Mouse (Mus musculus): ENCODE data around the gene Prrc2a.

GRCm38 (mm10) chr17:35189186-35189585 lies 24.5 kb upstream of the Prrc2a start:
- TF ChIP-seq TCF12 (IDR thresholded peaks at IDR 0.05; ENCODE audit: low read depth, low read length) (peak; percentile 62), CTCF (IDR thresholded peaks at IDR 0.05 in 2 of 3, conservative IDR thresholded peaks at IDR 0.05 in 1 of 3; ENCODE audit: control insufficient read depth in 1 of 3, insufficient read depth in 1 of 3, low read depth in 2 of 3, low read length in 3 of 3, poor library complexity in 1 of 3, severe bottlenecking in 1 of 3) (no peak), ZMIZ1 (IDR thresholded peaks at IDR 0.05; ENCODE audit: low read depth, low read length) (no peak), KAT2A (conservative IDR thresholded peaks at IDR 0.05; ENCODE audit: low read depth, low read length) (no peak), TAL1 (IDR thresholded peaks at IDR 0.05; ENCODE audit: low read length) (peak; percentile 63), ZC3H11A (IDR thresholded peaks at IDR 0.05; ENCODE audit: low read depth, low read length) (no peak), POLR2A (IDR thresholded peaks at IDR 0.05; ENCODE audit: control insufficient read depth in 1 of 2, insufficient read depth in 1 of 2, low read depth in 1 of 2, low read length in 2 of 2, poor library complexity in 1 of 2) (peak; percentile 37 to 62; a peak in 2 of 4 replicates), E2F4 (IDR thresholded peaks at IDR 0.05; ENCODE audit: borderline replicate concordance, low read depth, low read length) (no peak), ETS1 (IDR thresholded peaks at IDR 0.05; ENCODE audit: low read depth, low read length) (peak; percentile 39; the same call in 1 of the 2 replicates), USF1 (IDR thresholded peaks at IDR 0.05; ENCODE audit: low read depth, low read length) (no peak), MAZ (IDR thresholded peaks at IDR 0.05; ENCODE audit: low read depth, low read length) (no peak)
